Mouse (Mus musculus) heart, embryonic 12.5 days (tissue): Measurements from ENCODE around the gene Ccdc136. TPM values are rescaled to one million over a fixed set of nuclear protein-coding genes. Genes with fewer than 3 reads are reported as not detected.

Experiments used
- ATAC-seq: fragments of 200-750 bp; cut with Nextera tagmentation; 2 replicates; pipeline ENCODE4 v1.8.0; 2017; ENCODE audit warnings: moderate TSS enrichment, moderate library complexity; ENCODE audit not compliant: insufficient number of reproducible peaks, low FRiP score
- H3K27ac ChIP-seq: fragments of 300-500 bp; sonication (generic); 2 replicates; pipeline ENCODE4 v1.5.1; 2016; ENCODE audit warnings: mild to moderate bottlenecking, moderate library complexity; ENCODE audit not compliant: poor library complexity, severe bottlenecking
- H3K27me3 ChIP-seq: fragments of 300-500 bp; sonication (generic); replicated peaks from 2 replicates; pipeline ENCODE4 v1.6.1; 2016; ENCODE audit warnings: mild to moderate bottlenecking, moderate library complexity
- H3K36me3 ChIP-seq: fragments of 300-500 bp; sonication (generic); 2 replicates; pipeline ENCODE4 v1.6.1; 2016; ENCODE audit warnings: mild to moderate bottlenecking, moderate library complexity
- H3K4me1 ChIP-seq: fragments of 300-500 bp; sonication (generic); replicated peaks from 2 replicates; pipeline ENCODE4 v1.6.1; 2016; ENCODE audit warnings: mild to moderate bottlenecking
- H3K4me2 ChIP-seq: fragments of 300-500 bp; sonication (generic); 2 replicates; pipeline ENCODE4 v1.6.1; 2016; ENCODE audit warnings: mild to moderate bottlenecking, moderate library complexity
- H3K4me3 ChIP-seq: fragments of 300-500 bp; sonication (generic); 2 replicates; pipeline ENCODE4 v1.5.1; 2016; ENCODE audit warnings: mild to moderate bottlenecking
- H3K9ac ChIP-seq: fragments of 300-500 bp; sonication (generic); 2 replicates; pipeline ENCODE4 v1.6.1; 2016; ENCODE audit warnings: mild to moderate bottlenecking, moderate library complexity
- H3K9me3 ChIP-seq: fragments of 300-500 bp; sonication (generic); replicated peaks from 2 replicates; pipeline ENCODE4 v1.6.1; 2016; ENCODE audit warnings: mild to moderate bottlenecking, moderate library complexity
- WGBS: fragments of 180-500 bp; shearing (Covaris S2); methylation state at CpG from one replicate; pipeline ENCODE4 v1.1.7; 2016; 5-methylcytosine and 5-hydroxymethylcytosine counted together
- polyA plus RNA-seq: library from polyadenylated mRNA; unstranded; fragments of >200 nt; fragmentation: Nextera tagmentation; extraction: Ambion mirVana; gene quantifications from 2 replicates; pipeline ENCODE4 v1.2.1, GENCODE M21; 2016

Ccdc136 gene
- polyA plus RNA-seq, 1 experiment from 2014 or later = 25.1 TPM

GRCm38 (mm10) chr6:29439789-29440188, 43.7 kb downstream of the Ccdc136 start:
- Histone ChIP-seq H3K36me3 (peaks cover 70% of the 10 kb centered on the region), H3K27me3 (no peaks in the 10 kb centered on the region), H3K27ac (no peak overlapping the region), H3K4me3 (no peak overlapping the region), H3K4me1 (peaks cover 25% of the 10 kb centered on the region), H3K9me3 (no peaks in the 10 kb centered on the region), H3K4me2 (no peak overlapping the region), H3K9ac (no peak overlapping the region)
- ATAC-seq = no peak
- WGBS = 83% methylated on average over 6 of the region's 6 CpGs

GRCm38 (mm10) chr6:29444773-29445172, 48.7 kb downstream of the Ccdc136 start:
- whole genome bisulfite sequencing = 61% methylated on average over 11 of the region's 11 CpGs
- H3K27me3 ChIP-seq = no peaks in the 10 kb centered on the region
- no peak overlapping the region for H3K27ac ChIP-seq
- no peak for ATAC-seq
- H3K4me1 ChIP-seq = no peaks in the 10 kb centered on the region
- H3K9ac ChIP-seq = no peak overlapping the region
- peaks cover 99% of the 10 kb centered on the region for H3K36me3 ChIP-seq
- no peak overlapping the region for H3K4me2 ChIP-seq
- H3K4me3 ChIP-seq = no peak overlapping the region
- H3K9me3 ChIP-seq = no peaks in the 10 kb centered on the region

GRCm38 (mm10) chr6:29445354-29445753, 49.2 kb downstream of the Ccdc136 start:
- H3K4me1 ChIP-seq = no peaks in the 10 kb centered on the region
- no peaks in the 10 kb centered on the region for H3K9me3 ChIP-seq
- no peaks in the 10 kb centered on the region for H3K27me3 ChIP-seq
- WGBS = 90% methylated on average over 7 of the region's 7 CpGs
- H3K4me3 ChIP-seq = no peak overlapping the region
- H3K9ac ChIP-seq = no peak overlapping the region
- no peak overlapping the region for H3K27ac ChIP-seq
- peaks cover 98% of the 10 kb centered on the region for H3K36me3 ChIP-seq
- H3K4me2 ChIP-seq = no peak overlapping the region
- no peak for ATAC-seq

GRCm38 (mm10) chr6:29449858-29450257, 53.7 kb downstream of the Ccdc136 start:
- Histone ChIP-seq H3K4me3 (no peak overlapping the region), H3K9me3 (no peaks in the 10 kb centered on the region), H3K36me3 (peaks cover 97% of the 10 kb centered on the region), H3K9ac (no peak overlapping the region), H3K4me2 (no peak overlapping the region), H3K4me1 (no peaks in the 10 kb centered on the region), H3K27me3 (no peaks in the 10 kb centered on the region), H3K27ac (no peak overlapping the region)
- 31% methylated on average over 4 of the region's 4 CpGs for WGBS
- no peak for ATAC-seq

GRCm38 (mm10) chr6:29450667-29451066, 54.6 kb downstream of the Ccdc136 start:
- Histone ChIP-seq H3K9me3 (no peaks in the 10 kb centered on the region), H3K27me3 (no peaks in the 10 kb centered on the region), H3K9ac (no peak overlapping the region), H3K27ac (no peak overlapping the region), H3K36me3 (peaks cover 97% of the 10 kb centered on the region), H3K4me3 (no peak overlapping the region), H3K4me2 (no peak overlapping the region), H3K4me1 (no peaks in the 10 kb centered on the region)
- ATAC-seq = no peak
- WGBS = 91% methylated on average over 6 of the region's 6 CpGs

GRCm38 (mm10) chr6:29461502-29461901, 65.4 kb downstream of the Ccdc136 start:
- WGBS = 63% methylated on average over 7 of the region's 7 CpGs
- H3K36me3 ChIP-seq = peaks cover 54% of the 10 kb centered on the region
- no peak overlapping the region for H3K9ac ChIP-seq
- H3K4me2 ChIP-seq = no peak overlapping the region
- H3K9me3 ChIP-seq = no peaks in the 10 kb centered on the region
- no peaks in the 10 kb centered on the region for H3K4me1 ChIP-seq
- no peak for ATAC-seq
- H3K27me3 ChIP-seq = no peaks in the 10 kb centered on the region
- H3K4me3 ChIP-seq = no peak overlapping the region
- no peak overlapping the region for H3K27ac ChIP-seq

- no peak for ATAC-seq
- Histone ChIP-seq H3K27ac (no peak overlapping the region), H3K36me3 (peaks cover 35% of the 10 kb centered on the region), H3K9ac (no peak overlapping the region), H3K4me2 (no peak overlapping the region), H3K4me3 (no peak overlapping the region), H3K27me3 (no peaks in the 10 kb centered on the region), H3K9me3 (no peaks in the 10 kb centered on the region), H3K4me1 (peaks cover 3% of the 10 kb centered on the region)
- WGBS = 66% methylated on average over 3 of the region's 3 CpGs
Measured at GRCm38 (mm10) chr6:29463388-29463787, 67.3 kb downstream of the Ccdc136 start.

GRCm38 (mm10) chr6:29467583-29468354, 71.7 kb downstream of the Ccdc136 start, which contains the start of gene Atp6v1f:
Atp6v1f (plus strand) TSS chr6:29467718.
- WGBS = under 1% methylated on average over 39 of the region's 39 CpGs
- Histone ChIP-seq H3K27me3 (no peaks in the 10 kb centered on the region), H3K4me2 (peak within 1 kb of the TSS; percentile 79), H3K4me1 (peaks cover 11% of the 10 kb centered on the region), H3K4me3 (peak within 1 kb of the TSS; percentile 79), H3K36me3 (peaks cover 20% of the 10 kb centered on the region), H3K9me3 (no peaks in the 10 kb centered on the region), H3K9ac (peak within 1 kb of the TSS; percentile 84), H3K27ac (peak within 1 kb of the TSS; percentile 34)
- peak; percentile 93 for ATAC-seq

- no peak for ATAC-seq
- H3K4me3 ChIP-seq = no peak overlapping the region; the same call in 1 of the 2 replicates
- H3K27me3 ChIP-seq = no peaks in the 10 kb centered on the region
- H3K9me3 ChIP-seq = no peaks in the 10 kb centered on the region
- WGBS = 83% methylated on average over 3 of the region's 3 CpGs
- H3K4me1 ChIP-seq = peaks cover 18% of the 10 kb centered on the region
- no peak overlapping the region for H3K9ac ChIP-seq
- H3K36me3 ChIP-seq = peaks cover 20% of the 10 kb centered on the region
- H3K4me2 ChIP-seq = peak overlapping the region; percentile 79
- no peak overlapping the region for H3K27ac ChIP-seq
Measured at GRCm38 (mm10) chr6:29468851-29469250, 72.7 kb downstream of the Ccdc136 start.

- no peak for ATAC-seq
- H3K27me3 ChIP-seq = no peaks in the 10 kb centered on the region
- 93% methylated on average over 4 of the region's 4 CpGs for whole genome bisulfite sequencing
- no peaks in the 10 kb centered on the region for H3K9me3 ChIP-seq
- H3K4me2 ChIP-seq = no peak within 1 kb of the TSS
- no peak within 1 kb of the TSS for H3K9ac ChIP-seq
- H3K4me3 ChIP-seq = no peak within 1 kb of the TSS
- H3K36me3 ChIP-seq = peaks cover 20% of the 10 kb centered on the region
- H3K4me1 ChIP-seq = peaks cover 29% of the 10 kb centered on the region
- no peak within 1 kb of the TSS for H3K27ac ChIP-seq
Measured at GRCm38 (mm10) chr6:29471137-29471536, 75.0 kb downstream of the Ccdc136 start, which contains the start of gene Atp6v1fnb. Atp6v1fnb (plus strand) TSS chr6:29471437.

GRCm38 (mm10) chr6:29473941-29474691, 78.0 kb downstream of the Ccdc136 start:
- peaks cover 20% of the 10 kb centered on the region for H3K36me3 ChIP-seq
- peak overlapping the region; percentile 30; the same call in 1 of the 2 replicates for H3K27ac ChIP-seq
- H3K27me3 ChIP-seq = peaks cover 11% of the 10 kb centered on the region
- peak overlapping the region; percentile 73 for H3K4me2 ChIP-seq
- no peaks in the 10 kb centered on the region for H3K9me3 ChIP-seq
- peaks cover 19% of the 10 kb centered on the region for H3K4me1 ChIP-seq
- peak overlapping the region; percentile 73 for H3K9ac ChIP-seq
- 3% methylated on average over 33 of the region's 33 CpGs for WGBS
- H3K4me3 ChIP-seq = peak overlapping the region; percentile 51
- peak; percentile 97 for ATAC-seq
